Mouse (Mus musculus) cerebellum, adult 2 months (tissue): ENCODE data around the gene Inip.

ENCODE experiments used
- CTCF ChIP-seq: fragments of 200-500 bp; IDR thresholded peaks from 2 replicates; pipeline ENCODE4 v1.5.1; 2011; ENCODE audit warnings: low read depth, mild to moderate bottlenecking, control low read depth, low read length, moderate library complexity, borderline replicate concordance; ENCODE audit not compliant: insufficient read depth
- POLR2A ChIP-seq: fragments of 200-500 bp; IDR thresholded peaks from 2 replicates; pipeline ENCODE4 v1.6.1; 2011; ENCODE audit warnings: low read length, control low read depth, borderline replicate concordance; ENCODE audit not compliant: insufficient read depth

DNA sequence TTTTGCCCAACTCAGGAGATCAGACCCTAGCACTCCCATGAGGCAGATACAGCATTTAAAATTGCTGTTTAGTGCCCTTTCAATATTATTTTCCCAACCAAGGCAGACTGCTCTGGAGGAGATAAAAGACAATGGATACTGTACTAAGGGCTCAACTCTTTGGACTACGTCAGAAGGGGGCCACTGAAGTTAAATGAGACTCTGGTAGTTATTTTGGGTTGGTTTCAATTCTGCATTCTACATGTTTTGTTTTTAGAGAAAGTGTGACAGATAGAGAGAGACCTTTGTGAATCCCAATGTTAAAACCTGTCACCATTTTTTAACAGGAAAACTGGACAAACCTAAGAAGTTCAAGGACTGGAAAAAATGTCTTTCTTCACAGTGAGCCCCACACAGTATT, 3.4 kb upstream of the Inip start:
- TF ChIP-seq POLR2A = no peak
- no peak for TF ChIP-seq CTCF
